Mouse (Mus musculus) brain, embryonic 14.5 days (tissue): ENCODE data around the gene Cfap61.

Experiments
- CTCF ChIP-seq: fragments of 200-500 bp; IDR thresholded peaks from 2 replicates; pipeline ENCODE4 v1.5.1; 2012; ENCODE audit warnings: inconsistent platforms, mild to moderate bottlenecking, moderate library complexity, borderline replicate concordance; ENCODE audit not compliant: insufficient read depth, insufficient read length; ENCODE audit errors: extremely low read depth
- POLR2A ChIP-seq: fragments of 200-500 bp; IDR thresholded peaks from 2 replicates; pipeline ENCODE4 v1.6.1; 2012; ENCODE audit warnings: mild to moderate bottlenecking, inconsistent platforms, borderline replicate concordance; ENCODE audit not compliant: poor library complexity, insufficient read depth, insufficient read length, severe bottlenecking; ENCODE audit errors: extremely low read depth

- TF ChIP-seq POLR2A (no peak), CTCF (no peak)
Observed at GRCm38 (mm10) chr2:146216111-146217064, 281.8 kb downstream of the Cfap61 start.
